Mouse (Mus musculus): Measurements from ENCODE around the gene Elovl5.

Elovl5 gene

DNA sequence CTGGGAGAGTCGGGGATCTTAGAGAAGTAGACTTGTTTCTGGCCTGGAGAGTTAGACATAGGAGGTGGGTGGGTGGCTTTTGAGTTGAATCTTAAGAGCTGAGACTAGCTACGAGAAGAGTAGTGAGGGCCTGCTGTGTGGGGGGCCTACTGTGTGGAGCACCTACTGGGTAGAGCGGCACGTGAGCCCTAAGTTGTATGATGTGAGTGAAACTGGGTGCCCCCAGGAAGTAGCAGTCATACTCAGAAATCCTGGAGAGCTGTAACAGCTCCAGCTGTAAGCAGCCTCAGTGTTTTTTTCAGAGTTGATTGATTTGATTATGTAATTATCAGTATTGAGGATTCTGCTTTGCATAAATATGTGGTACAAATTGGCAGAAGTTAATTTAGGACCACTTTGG lies 11.6 kb downstream of the Elovl5 start:
- DNase-seq (ENCODE audit: low spot score in 2 of 2), result no peak

- no peak for DNase-seq (ENCODE audit: low spot score in 2 of 2)
Measured at GRCm38 (mm10) chr9:77929296-77929695, 12.1 kb downstream of the Elovl5 start.

DNA sequence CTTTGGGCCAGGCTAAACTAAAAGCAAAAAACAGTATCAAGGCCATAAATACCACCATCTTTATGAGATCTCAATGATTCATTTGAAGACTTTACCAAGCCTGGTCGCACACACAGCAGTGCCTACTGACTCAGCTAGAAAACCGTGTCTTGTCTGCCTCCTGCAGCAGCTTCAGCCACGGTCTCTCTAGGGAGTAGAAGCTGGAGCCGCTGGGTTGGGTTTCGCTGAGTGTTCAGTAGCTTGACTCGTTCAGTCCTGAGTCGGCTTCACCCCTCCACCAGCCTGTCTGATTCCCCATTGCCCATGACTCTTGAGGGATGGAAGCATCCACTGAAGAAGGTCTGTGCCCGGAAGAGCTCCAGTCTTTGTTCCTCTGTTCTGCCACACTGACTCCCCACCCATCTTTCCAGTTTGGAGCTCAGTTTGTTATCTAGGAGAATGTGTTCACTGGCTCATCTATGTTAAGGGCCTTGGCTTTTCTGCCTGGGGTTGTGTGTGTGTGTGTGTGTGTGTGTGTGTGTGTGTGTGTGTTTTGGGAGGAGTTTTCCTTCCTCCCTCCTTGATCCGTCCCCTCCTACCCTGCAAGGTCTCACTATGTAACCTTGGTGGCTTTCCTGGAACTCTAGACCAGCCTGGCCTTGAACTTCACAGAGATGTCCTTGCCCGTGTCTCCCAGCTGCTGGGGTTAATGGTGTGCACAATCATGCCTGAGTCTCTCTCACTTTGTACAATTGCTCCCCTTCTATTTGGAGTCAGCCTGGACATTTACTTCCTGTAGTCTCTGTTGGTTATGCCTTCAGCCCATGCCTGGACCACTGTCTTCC lies 13.1 kb downstream of the Elovl5 start:
- no peak for DNase-seq (ENCODE audit: low spot score in 2 of 2)

DNA sequence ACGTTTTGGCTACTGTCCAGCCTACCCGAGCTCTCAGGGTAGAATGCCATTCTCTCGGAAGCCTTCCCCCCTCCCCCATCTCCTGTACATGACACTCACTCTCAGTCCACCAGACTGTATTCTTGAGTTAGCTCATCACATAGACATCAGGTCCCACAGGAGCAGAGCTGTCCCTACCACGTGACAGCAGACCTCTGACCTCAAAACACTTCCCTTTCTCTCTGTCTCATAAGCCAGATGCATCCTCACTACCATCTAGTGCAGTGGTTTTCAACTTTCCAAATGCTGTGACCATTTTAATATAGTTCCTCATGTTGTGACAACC lies 13.7 kb downstream of the Elovl5 start:
- no peak for DNase-seq (ENCODE audit: low spot score in 2 of 2)

DNA sequence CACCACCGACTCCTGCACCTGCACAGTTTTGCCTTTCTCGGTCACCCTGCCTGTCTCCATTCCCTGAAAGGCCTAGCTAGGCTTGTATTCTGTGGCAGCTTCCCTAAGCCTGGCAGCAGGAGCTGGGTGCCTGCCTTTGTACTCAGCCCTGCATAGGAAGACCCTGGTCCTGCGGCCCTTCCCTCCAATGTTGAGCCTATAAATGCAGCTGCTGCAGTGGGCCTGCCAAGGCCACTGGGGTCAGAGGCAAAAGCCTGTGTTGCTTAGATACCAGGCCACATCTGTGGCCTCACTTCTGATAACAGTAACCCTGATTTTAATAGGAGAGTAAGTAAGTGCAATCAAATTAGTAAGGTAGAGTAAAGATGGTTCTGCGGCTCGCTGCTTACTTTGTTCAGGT lies 14.6 kb downstream of the Elovl5 start:
- DNase-seq (ENCODE audit: low spot score in 2 of 2), result no peak

- no peak for DNase-seq (ENCODE audit: low spot score in 2 of 2)
Measured at GRCm38 (mm10) chr9:77935818-77936611, 18.9 kb downstream of the Elovl5 start.

- no peak for DNase-seq (ENCODE audit: low spot score in 2 of 2)
Measured at GRCm38 (mm10) chr9:77937875-77938274, 20.7 kb downstream of the Elovl5 start.

GRCm38 (mm10) chr9:77938761-77939553 lies 21.8 kb downstream of the Elovl5 start:
- no peak for DNase-seq (ENCODE audit: low spot score in 2 of 2)

- no peak for DNase-seq (ENCODE audit: low spot score in 2 of 2)
Measured at GRCm38 (mm10) chr9:77939554-77939920, 22.4 kb downstream of the Elovl5 start.

- no peak for DNase-seq (ENCODE audit: low spot score in 2 of 2)
Measured at GRCm38 (mm10) chr9:77941058-77941457, 23.9 kb downstream of the Elovl5 start.

GRCm38 (mm10) chr9:77941836-77942235 lies 24.7 kb downstream of the Elovl5 start:
- no peak for DNase-seq (ENCODE audit: low spot score in 2 of 2)

GRCm38 (mm10) chr9:77942411-77942810 lies 25.2 kb downstream of the Elovl5 start:
- no peak for DNase-seq (ENCODE audit: low spot score in 2 of 2)

GRCm38 (mm10) chr9:77943316-77943715 lies 26.2 kb downstream of the Elovl5 start:
- DNase-seq (ENCODE audit: low spot score in 2 of 2), result no peak

DNA sequence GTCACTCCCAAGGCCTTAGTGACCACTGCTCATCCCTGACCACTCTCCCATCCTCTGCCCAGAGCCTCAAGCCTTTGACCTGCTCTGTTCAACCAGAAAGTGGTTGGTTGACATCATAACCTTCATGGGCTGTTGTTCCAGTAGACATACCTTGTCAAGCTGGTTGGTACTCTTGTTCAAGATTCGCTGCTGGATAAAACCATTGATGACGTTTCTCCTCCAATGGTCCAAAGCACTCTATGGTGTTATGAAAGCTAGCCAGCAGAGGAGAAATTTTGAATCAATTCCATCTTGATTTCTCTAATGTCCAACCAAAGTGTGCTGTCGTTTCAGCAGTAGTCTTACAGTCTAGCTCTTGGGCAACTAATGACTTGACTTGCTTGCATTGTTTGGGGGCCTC lies 27.0 kb downstream of the Elovl5 start:
- no peak for DNase-seq (ENCODE audit: low spot score in 2 of 2)

- no peak for DNase-seq (ENCODE audit: low spot score in 2 of 2)
Measured at GRCm38 (mm10) chr9:77945792-77946666, 28.9 kb downstream of the Elovl5 start.

DNA sequence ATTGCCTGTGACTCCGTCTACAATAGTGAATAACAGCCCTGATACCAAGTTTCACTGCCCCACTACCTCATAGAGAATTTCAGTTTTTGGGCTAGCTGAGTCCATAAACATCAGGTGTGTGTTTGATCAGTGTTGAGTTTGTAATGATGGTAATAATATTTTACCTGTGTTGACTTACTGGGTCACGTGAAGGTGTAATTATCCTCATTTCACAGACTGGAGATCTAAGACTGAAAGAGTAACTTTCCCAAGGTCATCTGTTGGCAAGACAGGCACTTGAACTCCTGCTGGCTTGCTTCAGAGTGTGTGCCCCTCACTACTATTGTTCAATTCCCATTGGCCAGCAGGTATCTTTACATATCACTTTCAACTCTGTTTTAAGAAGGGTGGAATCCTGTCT lies 31.1 kb downstream of the Elovl5 start:
- DNase-seq (ENCODE audit: low spot score in 2 of 2), result no peak

GRCm38 (mm10) chr9:77949753-77950268 lies 32.6 kb downstream of the Elovl5 start:
- no peak for DNase-seq (ENCODE audit: low spot score in 2 of 2)

DNA sequence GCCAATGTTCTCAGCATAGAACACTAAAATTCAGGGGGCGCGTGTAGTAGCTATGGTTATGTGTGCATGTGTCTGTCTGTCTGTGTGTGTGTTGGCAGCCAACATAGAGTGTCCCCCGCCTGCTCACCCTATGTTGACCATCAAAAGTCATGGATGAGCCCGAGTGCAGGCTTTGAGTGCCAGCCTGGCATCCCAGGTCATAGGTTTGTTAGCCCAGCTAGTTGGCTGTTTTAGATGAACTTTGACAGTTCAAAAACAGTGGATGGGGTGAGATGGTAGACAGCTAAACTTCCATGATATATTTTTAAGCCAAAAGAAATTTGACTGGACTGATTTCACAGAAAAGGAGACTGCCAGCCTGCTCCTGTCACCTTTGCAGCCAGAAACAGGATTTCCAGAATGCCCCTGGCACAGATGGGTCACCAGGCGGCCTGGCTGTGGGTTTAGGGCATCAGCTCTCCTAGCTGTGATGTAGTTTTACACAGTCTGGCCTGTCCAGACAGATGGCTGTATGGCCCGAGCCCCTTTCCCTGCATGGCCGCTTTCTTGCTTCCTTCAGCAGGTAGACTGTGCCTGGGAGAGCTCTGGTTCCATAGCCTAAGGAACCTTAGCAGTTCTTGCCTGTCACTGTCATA lies 33.8 kb downstream of the Elovl5 start:
- no peak for DNase-seq (ENCODE audit: low spot score in 2 of 2)

- DNase-seq (ENCODE audit: low spot score in 2 of 2), result no peak
Measured at GRCm38 (mm10) chr9:77951971-77952370, 34.8 kb downstream of the Elovl5 start.

GRCm38 (mm10) chr9:77953053-77953452 lies 35.9 kb downstream of the Elovl5 start:
- no peak for DNase-seq (ENCODE audit: low spot score in 2 of 2)

DNA sequence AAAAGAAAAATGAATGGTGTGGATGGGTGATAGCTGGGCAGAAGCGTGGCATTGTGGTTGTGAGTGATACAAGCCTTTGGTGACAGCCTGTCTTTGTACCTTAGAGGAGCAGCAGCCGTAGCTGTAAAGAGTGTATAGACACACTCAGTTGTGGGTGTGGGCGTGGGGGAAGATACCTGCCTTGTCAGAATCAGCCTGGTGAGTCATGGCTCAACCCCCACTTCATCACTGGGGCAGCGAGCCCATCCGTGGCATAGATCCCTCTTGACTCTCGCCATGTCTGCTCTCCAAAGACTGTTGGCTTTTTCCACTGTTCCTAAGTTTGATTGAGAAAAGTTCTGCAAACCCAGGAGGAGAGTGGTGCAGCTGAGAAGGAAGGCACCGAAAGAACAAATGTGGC lies 37.3 kb downstream of the Elovl5 start:
- DNase-seq (ENCODE audit: low spot score in 2 of 2), result no peak

Measured in thymus, postnatal 10 days (tissue).